Mouse (Mus musculus): Measurements from ENCODE around the gene Olfr1168. TPM values are rescaled to one million over a fixed set of nuclear protein-coding genes. Genes with fewer than 3 reads are reported as not detected.
"Not testable (repeated sequence)": the region's sequence is repeated elsewhere in the genome, so short reads cannot be mapped to it uniquely, and the experiment has no call there.

Gene Olfr1168
- not detected in 2 replicates for polyA plus RNA-seq (2014; fragmentation: Nextera tagmentation; extraction: Ambion mirVana)

DNA sequence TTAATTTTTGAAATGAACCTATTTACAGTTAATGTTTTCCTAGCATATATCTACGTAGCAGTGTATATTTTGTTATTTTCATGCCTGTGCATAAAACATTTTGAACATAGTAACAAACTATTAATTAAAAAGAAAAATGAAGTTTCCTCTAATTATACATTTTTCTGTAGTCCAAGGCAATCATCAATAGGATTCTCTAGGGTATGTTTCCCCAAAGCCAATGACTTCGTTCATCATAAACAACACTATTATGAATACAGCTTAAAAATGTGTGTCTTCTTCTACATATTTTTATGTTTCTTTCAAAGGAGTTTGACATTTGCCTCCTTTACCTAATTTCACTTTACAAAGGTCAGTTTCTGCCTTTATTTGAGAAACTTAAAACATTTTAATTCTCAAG lies at the start of gene Olfr1168:
Gene Olfr1168, plus strand, starts transcription at position 301 of the 400 bp plus-strand sequence.
- Histone ChIP-seq H3K27ac (ENCODE audit: low read depth, low read length) (no peak within 1 kb of the TSS), H3K4me3 (ENCODE audit: low read depth, low read length) (no peak within 1 kb of the TSS), H3K4me1 (ENCODE audit: control insufficient read depth, insufficient read depth, low read length) (no peaks in the 10 kb centered on the region), H3K9me3 (replicated peaks; ENCODE audit: control insufficient read depth, low read length) (no peaks in the 10 kb centered on the region), H3K27me3 (replicated peaks; ENCODE audit: control insufficient read depth, insufficient read depth, low read length) (no peaks in the 10 kb centered on the region), H3K9ac (ENCODE audit: low read length) (no peak within 1 kb of the TSS), H3K36me3 (ENCODE audit: control insufficient read depth, insufficient read depth, low read length) (no peaks in the 10 kb centered on the region), H3K4me2 (ENCODE audit: low read length) (no peak within 1 kb of the TSS)
- DNase-seq (ENCODE audit: low spot score) = no peak
- 87% methylated on average over 2 of the region's 2 CpGs for WGBS
- ATAC-seq = no peak

- not testable (repeated sequence) for H3K9me3 ChIP-seq (replicated peaks; ENCODE audit: control insufficient read depth, low read length); H3K27ac ChIP-seq (ENCODE audit: low read depth, low read length); H3K4me1 ChIP-seq (ENCODE audit: control insufficient read depth, insufficient read depth, low read length); ATAC-seq; DNase-seq (ENCODE audit: low spot score); H3K27me3 ChIP-seq (replicated peaks; ENCODE audit: control insufficient read depth, insufficient read depth, low read length); H3K4me2 ChIP-seq (ENCODE audit: low read length); H3K36me3 ChIP-seq (ENCODE audit: control insufficient read depth, insufficient read depth, low read length); H3K4me3 ChIP-seq (ENCODE audit: low read depth, low read length); H3K9ac ChIP-seq (ENCODE audit: low read length)
- WGBS = 92% methylated on average over 1 of the region's 1 CpGs
Observed at GRCm38 (mm10) chr2:88155093-88155492, 26.6 kb upstream of the Olfr1168 start, which contains the start of gene Olfr1167. Gene Olfr1167 (minus strand): TSS chr2:88155193.

- no peak overlapping the region for H3K9ac ChIP-seq (ENCODE audit: low read length)
- H3K4me2 ChIP-seq (ENCODE audit: low read length) = no peak overlapping the region
- H3K36me3 ChIP-seq (ENCODE audit: control insufficient read depth, insufficient read depth, low read length) = no peaks in the 10 kb centered on the region
- H3K4me3 ChIP-seq (ENCODE audit: low read depth, low read length) = no peak overlapping the region
- H3K27me3 ChIP-seq (replicated peaks; ENCODE audit: control insufficient read depth, insufficient read depth, low read length) = no peaks in the 10 kb centered on the region
- H3K27ac ChIP-seq (ENCODE audit: low read depth, low read length) = no peak overlapping the region
- H3K9me3 ChIP-seq (replicated peaks; ENCODE audit: control insufficient read depth, low read length) = no peaks in the 10 kb centered on the region
- ATAC-seq = no peak
- no peaks in the 10 kb centered on the region for H3K4me1 ChIP-seq (ENCODE audit: control insufficient read depth, insufficient read depth, low read length)
- DNase-seq (ENCODE audit: low spot score) = no peak
- 89% methylated on average over 1 of the region's 1 CpGs for WGBS
Observed at GRCm38 (mm10) chr2:88220784-88221183, 39.1 kb downstream of the Olfr1168 start.

GRCm38 (mm10) chr2:88228234-88228633 lies 46.6 kb downstream of the Olfr1168 start, which contains the start of gene Olfr1170:
Gene Olfr1170 (minus strand): TSS chr2:88228334.
- H3K36me3 ChIP-seq (ENCODE audit: control insufficient read depth, insufficient read depth, low read length) = no peaks in the 10 kb centered on the region
- H3K27me3 ChIP-seq (replicated peaks; ENCODE audit: control insufficient read depth, insufficient read depth, low read length) = no peaks in the 10 kb centered on the region
- no peak within 1 kb of the TSS for H3K4me3 ChIP-seq (ENCODE audit: low read depth, low read length)
- H3K4me2 ChIP-seq (ENCODE audit: low read length) = no peak within 1 kb of the TSS
- WGBS = 91% methylated on average over 1 of the region's 1 CpGs
- no peaks in the 10 kb centered on the region for H3K9me3 ChIP-seq (replicated peaks; ENCODE audit: control insufficient read depth, low read length)
- DNase-seq (ENCODE audit: low spot score) = no peak
- H3K27ac ChIP-seq (ENCODE audit: low read depth, low read length) = no peak within 1 kb of the TSS
- no peak for ATAC-seq
- no peaks in the 10 kb centered on the region for H3K4me1 ChIP-seq (ENCODE audit: control insufficient read depth, insufficient read depth, low read length)
- H3K9ac ChIP-seq (ENCODE audit: low read length) = no peak within 1 kb of the TSS

Other genes starting within 250 kb of the Olfr1168 start
- not detected in 2 replicates for gene Olfr1155, start 236.7 kb upstream of the Olfr1168 start, polyA plus RNA-seq (2014; fragmentation: Nextera tagmentation; extraction: Ambion mirVana)
- not detected in 2 replicates for gene Olfr1156, start 228.8 kb upstream of the Olfr1168 start, polyA plus RNA-seq (2014; fragmentation: Nextera tagmentation; extraction: Ambion mirVana)
- gene Olfr1157, start 213.6 kb upstream of the Olfr1168 start, polyA plus RNA-seq (2014; fragmentation: Nextera tagmentation; extraction: Ambion mirVana) = not detected in 2 replicates
- gene Olfr74, start 207.2 kb upstream of the Olfr1168 start, polyA plus RNA-seq (2014; fragmentation: Nextera tagmentation; extraction: Ambion mirVana) = not detected in 2 replicates
- gene Olfr1158, start 191.8 kb upstream of the Olfr1168 start, polyA plus RNA-seq (2014; fragmentation: Nextera tagmentation; extraction: Ambion mirVana) = not detected in 2 replicates
- not detected in 2 replicates for gene Olfr1160, start 173.6 kb upstream of the Olfr1168 start, polyA plus RNA-seq (2014; fragmentation: Nextera tagmentation; extraction: Ambion mirVana)
- gene Olfr1161, start 159.1 kb upstream of the Olfr1168 start, polyA plus RNA-seq (2014; fragmentation: Nextera tagmentation; extraction: Ambion mirVana) = not detected in 2 replicates
- gene Olfr73, start 144.2 kb upstream of the Olfr1168 start, polyA plus RNA-seq (2014; fragmentation: Nextera tagmentation; extraction: Ambion mirVana) = not detected in 2 replicates
- not detected in 2 replicates for gene Olfr1162, start 130.8 kb upstream of the Olfr1168 start, polyA plus RNA-seq (2014; fragmentation: Nextera tagmentation; extraction: Ambion mirVana)
- gene Olfr1163, start 110.0 kb upstream of the Olfr1168 start, polyA plus RNA-seq (2014; fragmentation: Nextera tagmentation; extraction: Ambion mirVana) = not detected in 2 replicates
- gene Olfr1164, start 87.9 kb upstream of the Olfr1168 start, polyA plus RNA-seq (2014; fragmentation: Nextera tagmentation; extraction: Ambion mirVana) = not detected in 2 replicates
- gene Olfr1166, start 53.6 kb upstream of the Olfr1168 start, polyA plus RNA-seq (2014; fragmentation: Nextera tagmentation; extraction: Ambion mirVana) = not detected in 2 replicates
- not detected in 2 replicates for gene Olfr1167, start 26.7 kb upstream of the Olfr1168 start, polyA plus RNA-seq (2014; fragmentation: Nextera tagmentation; extraction: Ambion mirVana)
- gene Olfr1170, start 46.5 kb downstream of the Olfr1168 start, polyA plus RNA-seq (2014; fragmentation: Nextera tagmentation; extraction: Ambion mirVana) = not detected in 2 replicates
- gene Olfr1173, start 98.0 kb downstream of the Olfr1168 start, polyA plus RNA-seq (2014; fragmentation: Nextera tagmentation; extraction: Ambion mirVana) = not detected in 2 replicates
- not detected in 2 replicates for gene Olfr1174-ps, start 133.3 kb downstream of the Olfr1168 start, polyA plus RNA-seq (2014; fragmentation: Nextera tagmentation; extraction: Ambion mirVana)
- not detected in 2 replicates for gene Olfr1175-ps, start 145.3 kb downstream of the Olfr1168 start, polyA plus RNA-seq (2014; fragmentation: Nextera tagmentation; extraction: Ambion mirVana)
- gene Olfr1176, start 154.8 kb downstream of the Olfr1168 start, polyA plus RNA-seq (2014; fragmentation: Nextera tagmentation; extraction: Ambion mirVana) = not detected in 2 replicates
- not detected in 2 replicates for gene Olfr1177-ps, start 164.6 kb downstream of the Olfr1168 start, polyA plus RNA-seq (2014; fragmentation: Nextera tagmentation; extraction: Ambion mirVana)
- not detected in 2 replicates for gene Olfr1178, start 205.2 kb downstream of the Olfr1168 start, polyA plus RNA-seq (2014; fragmentation: Nextera tagmentation; extraction: Ambion mirVana)
- not detected in 2 replicates for gene Olfr1179, start 224.6 kb downstream of the Olfr1168 start, polyA plus RNA-seq (2014; fragmentation: Nextera tagmentation; extraction: Ambion mirVana)
- not detected in 2 replicates for gene Olfr1180, start 237.3 kb downstream of the Olfr1168 start, polyA plus RNA-seq (2014; fragmentation: Nextera tagmentation; extraction: Ambion mirVana)
- not detected in 2 replicates for gene Olfr1181, start 244.3 kb downstream of the Olfr1168 start, polyA plus RNA-seq (2014; fragmentation: Nextera tagmentation; extraction: Ambion mirVana)